Mouse (Mus musculus): ENCODE measurements around the gene Ndufb10. TPM values are rescaled to one million over a fixed set of nuclear protein-coding genes. Genes with fewer than 3 reads are reported as not detected.
"Not testable (repeated sequence)": the region's sequence is repeated elsewhere in the genome, so short reads cannot be mapped to it uniquely, and the experiment has no call there.

The Ndufb10 gene
- polyA plus RNA-seq, 1 experiment from 2014 or later = 217 TPM

DNA sequence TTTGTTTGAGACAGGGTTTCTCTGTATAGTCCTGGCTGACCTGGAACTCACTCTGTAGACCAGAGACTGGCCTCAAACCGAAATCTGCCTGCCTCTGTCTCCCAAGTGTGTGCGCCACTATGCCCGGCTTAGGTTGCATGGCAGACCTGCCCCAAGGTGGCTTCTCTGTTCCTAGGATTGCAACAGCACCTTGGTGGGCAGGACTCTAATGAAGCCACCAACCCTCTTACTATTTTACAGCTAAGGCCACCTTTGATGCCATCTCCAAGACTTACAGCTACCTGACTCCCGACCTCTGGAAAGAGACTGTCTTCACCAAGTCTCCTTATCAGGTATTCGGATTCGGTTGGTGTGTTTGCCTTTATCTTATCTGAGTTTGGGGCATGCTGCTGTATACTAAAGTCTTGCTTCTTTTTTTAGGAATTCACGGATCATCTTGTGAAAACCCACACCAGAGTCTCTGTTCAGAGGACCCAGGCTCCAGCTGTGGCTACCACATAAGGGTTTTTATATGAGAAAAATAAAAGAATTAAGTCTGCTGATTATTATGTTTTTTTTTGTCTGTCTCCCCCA, 2.8 kb downstream of the Ndufb10 start:
- H3K27me3 ChIP-seq; H3K27ac ChIP-seq; H3K9me3 ChIP-seq; ATAC-seq (ENCODE audit: insufficient number of reproducible peaks, insufficient read depth, low FRiP score, low TSS enrichment, low read depth): not testable (repeated sequence)
- peak overlapping the region; percentile 65 for H3K9ac ChIP-seq (replicated peaks)
- H3K4me2 ChIP-seq = peak overlapping the region; percentile 82
- 57% methylated on average over 7 of the region's 7 CpGs for whole genome bisulfite sequencing
- H3K4me1 ChIP-seq (replicated peaks) = peaks cover 32% of the 10 kb centered on the region
- peaks cover 41% of the 10 kb centered on the region for H3K36me3 ChIP-seq
- H3K4me3 ChIP-seq (replicated peaks) = peak overlapping the region; percentile 81

DNA sequence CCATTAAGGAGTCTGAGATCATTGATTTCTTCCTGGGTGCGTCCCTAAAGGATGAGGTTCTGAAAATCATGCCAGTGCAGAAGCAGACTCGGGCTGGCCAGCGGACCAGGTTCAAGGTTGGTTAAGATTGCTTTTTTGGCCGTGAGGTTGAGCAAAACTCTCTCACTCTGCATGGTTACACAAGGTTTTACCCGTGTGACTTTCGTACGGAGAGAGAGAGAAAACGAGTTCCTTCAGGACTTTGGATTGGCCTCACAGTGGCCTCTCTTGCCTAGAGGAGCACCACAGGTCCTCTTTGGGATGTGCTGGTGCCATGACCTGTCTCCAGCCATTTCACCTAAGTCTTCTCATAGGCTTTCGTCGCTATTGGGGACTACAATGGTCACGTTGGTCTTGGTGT, 3.7 kb downstream of the Ndufb10 start:
- WGBS = under 1% methylated on average over 11 of the region's 11 CpGs
- H3K36me3 ChIP-seq = peaks cover 49% of the 10 kb centered on the region
- ATAC-seq (ENCODE audit: insufficient number of reproducible peaks, insufficient read depth, low FRiP score, low TSS enrichment, low read depth); H3K27me3 ChIP-seq; H3K9me3 ChIP-seq: not testable (repeated sequence)
- peak overlapping the region; percentile 82 for H3K4me2 ChIP-seq
- peak overlapping the region; percentile 93 for H3K27ac ChIP-seq
- peaks cover 32% of the 10 kb centered on the region for H3K4me1 ChIP-seq (replicated peaks)
- peak overlapping the region; percentile 88 for H3K9ac ChIP-seq (replicated peaks)
- H3K4me3 ChIP-seq (replicated peaks) = peak overlapping the region; percentile 81

DNA sequence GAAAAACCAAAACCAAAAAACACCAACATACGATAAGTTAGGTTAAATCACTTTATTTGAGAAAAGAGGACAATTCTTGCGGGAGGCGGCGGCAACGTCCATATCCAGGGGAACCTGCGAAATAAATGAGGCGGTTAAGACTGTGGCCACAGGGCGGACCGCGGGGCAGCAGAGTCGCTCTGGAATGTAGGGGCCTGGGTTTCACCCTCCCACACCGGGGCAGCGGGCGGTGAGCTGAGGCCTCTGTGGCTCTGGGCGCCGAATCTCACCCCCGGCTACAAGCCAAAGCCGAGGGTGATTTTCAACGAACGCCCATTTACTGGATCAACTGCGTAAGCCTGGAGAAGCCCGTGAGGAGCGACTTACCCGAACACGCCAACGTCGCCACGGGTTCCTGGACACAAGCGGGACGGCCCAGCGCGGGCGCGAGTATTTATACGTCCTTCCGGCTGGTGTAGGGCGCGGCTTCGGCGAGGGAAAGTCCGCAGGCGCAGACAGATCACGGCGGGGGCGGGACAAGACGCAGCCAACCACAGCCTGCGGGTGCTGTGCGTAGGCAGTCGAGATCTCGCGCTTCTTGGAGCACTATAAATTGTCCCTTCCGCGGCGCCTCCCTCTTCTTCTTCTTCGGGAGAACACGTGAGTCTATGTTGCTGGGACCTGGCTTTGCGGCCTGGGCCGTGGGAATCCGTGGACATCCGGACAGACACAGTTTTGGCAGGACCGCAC, 4.6 kb downstream of the Ndufb10 start:
- Histone ChIP-seq H3K4me3 (replicated peaks) (peak overlapping the region; percentile 81), H3K4me2 (peak overlapping the region; percentile 82), H3K36me3 (peaks cover 53% of the 10 kb centered on the region), H3K27ac (peak overlapping the region; percentile 93), H3K9ac (replicated peaks) (peak overlapping the region; percentile 90), H3K27me3 (no peaks in the 10 kb centered on the region), H3K9me3 (no peaks in the 10 kb centered on the region), H3K4me1 (replicated peaks) (peaks cover 32% of the 10 kb centered on the region)
- WGBS = under 1% methylated on average over 61 of the region's 61 CpGs
- ATAC-seq (ENCODE audit: insufficient number of reproducible peaks, insufficient read depth, low FRiP score, low TSS enrichment, low read depth) = peak; percentile 97

DNA sequence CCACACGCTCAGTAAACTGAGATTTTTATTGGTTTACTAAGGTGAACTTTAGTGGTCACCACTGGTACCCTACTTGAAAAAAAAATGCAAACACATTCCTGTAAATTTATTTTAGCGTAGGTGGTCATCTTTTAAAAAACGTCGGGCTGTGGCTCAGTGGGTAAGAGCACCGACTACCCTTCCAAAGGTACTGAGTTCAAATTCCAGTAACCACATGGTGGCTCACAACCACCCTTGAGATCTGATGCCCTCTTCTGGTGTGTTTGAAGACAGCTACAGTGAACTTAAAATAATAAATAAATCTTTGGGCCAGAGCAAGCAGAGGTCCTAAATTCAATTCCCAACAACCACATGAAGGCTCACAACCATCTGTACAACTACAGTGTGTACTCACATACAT, 5.3 kb downstream of the Ndufb10 start:
- WGBS = 64% methylated on average over 5 of the region's 5 CpGs
- H3K27ac ChIP-seq; ATAC-seq (ENCODE audit: insufficient number of reproducible peaks, insufficient read depth, low FRiP score, low TSS enrichment, low read depth): not testable (repeated sequence)

DNA sequence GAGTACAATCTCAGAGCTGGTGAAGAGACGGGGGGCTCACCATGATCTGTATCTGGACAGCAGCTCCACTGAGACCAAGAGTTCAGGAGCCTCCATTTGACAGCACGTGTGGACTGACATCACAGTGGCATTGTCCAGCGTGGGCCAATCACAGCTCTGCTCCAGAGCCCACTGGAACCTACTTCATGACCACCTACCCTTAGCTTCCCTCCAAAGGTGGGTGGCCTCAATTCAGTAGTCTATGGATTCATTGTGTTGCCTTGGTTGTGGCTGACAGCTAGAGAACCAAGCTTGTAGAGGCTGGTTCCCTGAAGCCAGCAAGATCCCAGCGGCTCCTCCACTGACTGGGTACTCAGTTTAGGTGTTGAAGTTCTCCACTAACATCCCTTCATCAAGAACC, 6.3 kb downstream of the Ndufb10 start, which contains the start of the genes Rnf151 and Rps2:
Gene Rnf151 (minus strand): TSS at position 121 of the 400 bp plus-strand sequence.
Gene Rps2 (plus strand): TSS at position 174 of the 400 bp plus-strand sequence.
- Histone ChIP-seq H3K27ac (no peak within 1 kb of the TSS), H3K9me3 (no peaks in the 10 kb centered on the region), H3K4me1 (replicated peaks) (peaks cover 25% of the 10 kb centered on the region), H3K9ac (replicated peaks) (peak within 1 kb of the TSS; percentile 90), H3K36me3 (peaks cover 53% of the 10 kb centered on the region), H3K27me3 (no peaks in the 10 kb centered on the region), H3K4me2 (peak within 1 kb of the TSS; percentile 70), H3K4me3 (replicated peaks) (peak within 1 kb of the TSS; percentile 81)
- 86% methylated on average over 4 of the region's 4 CpGs for WGBS
- ATAC-seq (ENCODE audit: insufficient number of reproducible peaks, insufficient read depth, low FRiP score, low TSS enrichment, low read depth) = no peak

More for the DNA sequence above, 5.3 kb downstream of the Ndufb10 start:
- not testable (repeated sequence) for H3K9me3 ChIP-seq, H3K27me3 ChIP-seq
- Histone ChIP-seq H3K4me3 (replicated peaks) (peak overlapping the region; percentile 81), H3K4me1 (replicated peaks) (peaks cover 32% of the 10 kb centered on the region), H3K4me2 (peak overlapping the region; percentile 70), H3K36me3 (peaks cover 53% of the 10 kb centered on the region), H3K9ac (replicated peaks) (peak overlapping the region; percentile 90)

DNA sequence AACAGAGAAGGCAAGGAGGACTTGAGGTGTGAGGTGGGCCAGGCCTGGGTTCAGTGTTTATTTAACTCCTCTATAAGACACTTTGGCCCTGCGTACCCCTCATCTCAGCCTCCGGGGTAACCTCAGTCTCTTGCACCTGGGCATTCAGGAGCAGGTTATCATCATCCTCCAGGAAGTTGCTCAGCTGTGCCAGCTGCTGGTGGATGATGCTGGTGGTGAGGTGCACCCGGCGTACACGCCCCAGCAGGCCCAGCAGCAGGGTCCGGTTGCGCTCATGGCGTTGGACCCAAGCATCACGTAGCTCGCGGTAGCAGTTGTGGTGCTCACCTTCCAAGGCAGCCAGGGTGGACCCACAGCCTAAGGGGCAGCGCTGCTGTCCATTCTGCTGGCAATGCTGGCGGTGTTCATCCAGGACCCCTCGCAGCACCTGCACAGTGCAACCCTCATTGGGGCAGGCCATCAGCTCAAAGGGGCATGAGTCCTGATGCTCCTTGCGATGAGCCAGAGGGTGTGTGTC, 8.1 kb downstream of the Ndufb10 start:
- peaks cover 39% of the 10 kb centered on the region for H3K36me3 ChIP-seq
- peaks cover 9% of the 10 kb centered on the region for H3K4me1 ChIP-seq (replicated peaks)
- H3K27me3 ChIP-seq = no peaks in the 10 kb centered on the region
- H3K27ac ChIP-seq = no peak overlapping the region
- ATAC-seq (ENCODE audit: insufficient number of reproducible peaks, insufficient read depth, low FRiP score, low TSS enrichment, low read depth) = no peak
- 96% methylated on average over 15 of the region's 15 CpGs for WGBS
- no peak overlapping the region for H3K4me3 ChIP-seq (replicated peaks)
- H3K9me3 ChIP-seq = no peaks in the 10 kb centered on the region
- H3K9ac ChIP-seq (replicated peaks) = no peak overlapping the region
- H3K4me2 ChIP-seq = no peak overlapping the region

DNA sequence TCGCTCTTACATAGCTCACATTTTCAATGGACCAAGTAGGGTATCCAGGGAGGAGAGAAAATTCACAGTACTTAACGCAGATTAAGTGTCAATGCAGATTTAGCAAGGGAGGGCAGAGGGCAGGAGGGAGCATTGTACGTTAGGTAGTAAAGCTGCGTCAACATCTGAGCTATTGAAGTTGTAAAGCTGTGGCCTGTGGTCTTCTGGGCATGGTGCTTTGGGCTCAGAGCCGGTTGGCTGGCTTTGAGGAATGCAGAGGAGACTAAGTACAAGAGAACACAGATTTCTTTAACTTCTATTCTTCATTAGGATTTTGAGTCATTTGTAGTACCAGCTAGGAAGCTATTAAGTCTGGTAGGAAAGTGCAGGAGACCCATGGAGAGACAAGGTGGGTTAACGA, 8.7 kb downstream of the Ndufb10 start:
- Histone ChIP-seq H3K9me3 (no peaks in the 10 kb centered on the region), H3K9ac (replicated peaks) (no peak overlapping the region)
- ATAC-seq (ENCODE audit: insufficient number of reproducible peaks, insufficient read depth, low FRiP score, low TSS enrichment, low read depth) = no peak

DNA sequence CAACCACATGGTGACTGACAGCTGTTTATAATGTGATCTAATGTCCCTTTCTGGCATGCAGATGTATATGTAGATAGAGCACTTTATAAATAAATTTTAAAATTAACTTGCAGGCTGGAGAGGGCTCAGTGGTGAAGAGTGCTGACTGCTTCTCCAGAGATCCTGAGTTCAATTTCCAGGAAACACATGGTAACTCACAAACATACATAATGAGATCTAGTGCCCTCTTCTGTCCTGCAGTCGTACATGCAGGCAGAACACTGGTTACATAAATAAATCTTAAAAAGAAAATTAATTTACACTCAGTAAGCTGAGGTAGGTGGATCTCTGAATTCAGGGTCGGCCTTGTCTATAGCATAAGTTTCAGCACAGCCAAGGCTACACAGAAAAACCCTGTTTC, 15.6 kb downstream of the Ndufb10 start:
- no peak for ATAC-seq (ENCODE audit: insufficient number of reproducible peaks, insufficient read depth, low FRiP score, low TSS enrichment, low read depth)
- WGBS = 31% methylated on average over 2 of the region's 2 CpGs
- H3K4me2 ChIP-seq = peak overlapping the region; percentile 85; the same call in 1 of the 2 replicates
- H3K4me1 ChIP-seq (replicated peaks) = peaks cover 14% of the 10 kb centered on the region; the same call in 1 of the 2 replicates
- peak overlapping the region; percentile 85; the same call in 1 of the 2 replicates for H3K4me3 ChIP-seq (replicated peaks)
- no peak overlapping the region for H3K27ac ChIP-seq
- no peaks in the 10 kb centered on the region for H3K27me3 ChIP-seq
- no peak overlapping the region for H3K9ac ChIP-seq (replicated peaks)
- peaks cover 19% of the 10 kb centered on the region for H3K36me3 ChIP-seq
- no peaks in the 10 kb centered on the region for H3K9me3 ChIP-seq

More for the DNA sequence above, 8.7 kb downstream of the Ndufb10 start:
- H3K36me3 ChIP-seq = peaks cover 35% of the 10 kb centered on the region
- peaks cover 6% of the 10 kb centered on the region for H3K4me1 ChIP-seq (replicated peaks)
- H3K4me3 ChIP-seq (replicated peaks) = no peak overlapping the region
- no peaks in the 10 kb centered on the region for H3K27me3 ChIP-seq
- WGBS = 65% methylated on average over 6 of the region's 6 CpGs
- H3K4me2 ChIP-seq = no peak overlapping the region
- H3K27ac ChIP-seq = no peak overlapping the region

DNA sequence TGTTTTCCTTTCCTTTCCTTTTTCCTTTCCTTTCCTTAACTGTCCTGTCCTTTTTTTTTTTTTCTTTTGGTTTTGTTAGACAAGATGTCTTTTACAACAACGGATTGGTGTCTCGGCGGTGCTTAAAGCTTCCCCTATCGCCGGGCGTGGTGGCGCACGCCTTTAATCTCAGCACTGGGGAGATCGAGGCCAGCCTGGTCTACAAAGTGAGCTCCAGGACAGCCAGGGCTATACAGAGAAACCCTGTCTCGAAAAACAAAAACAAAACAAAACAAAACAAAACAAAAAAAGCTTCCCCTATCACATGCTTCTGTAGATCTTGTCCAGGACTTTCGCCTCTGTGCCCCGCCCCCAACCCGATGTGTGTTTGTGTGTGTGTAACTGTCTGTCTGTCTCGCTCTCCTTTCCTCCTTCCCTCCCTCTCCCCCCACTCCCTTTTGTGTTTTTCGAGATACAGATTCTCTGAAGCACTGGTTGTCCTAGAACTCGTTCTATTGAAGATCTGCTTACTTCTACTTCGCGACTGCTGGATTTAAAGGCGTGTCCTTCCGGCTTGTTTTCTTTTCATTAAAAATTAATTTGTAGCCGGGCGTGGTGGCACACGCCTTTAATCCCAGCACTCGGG, 16.4 kb downstream of the Ndufb10 start:
- Histone ChIP-seq H3K9me3 (no peaks in the 10 kb centered on the region), H3K36me3 (peaks cover 25% of the 10 kb centered on the region), H3K4me2 (peak overlapping the region; percentile 85), H3K27ac (peak overlapping the region; percentile 78), H3K27me3 (no peaks in the 10 kb centered on the region), H3K4me3 (replicated peaks) (peak overlapping the region; percentile 85), H3K9ac (replicated peaks) (peak overlapping the region; percentile 73), H3K4me1 (replicated peaks) (peaks cover 14% of the 10 kb centered on the region; the same call in 1 of the 2 replicates)
- ATAC-seq (ENCODE audit: insufficient number of reproducible peaks, insufficient read depth, low FRiP score, low TSS enrichment, low read depth) = 0 out of 2 replicates have a peak, but pooled peaks have one; percentile 13
- WGBS = 6% methylated on average over 24 of the region's 24 CpGs

DNA sequence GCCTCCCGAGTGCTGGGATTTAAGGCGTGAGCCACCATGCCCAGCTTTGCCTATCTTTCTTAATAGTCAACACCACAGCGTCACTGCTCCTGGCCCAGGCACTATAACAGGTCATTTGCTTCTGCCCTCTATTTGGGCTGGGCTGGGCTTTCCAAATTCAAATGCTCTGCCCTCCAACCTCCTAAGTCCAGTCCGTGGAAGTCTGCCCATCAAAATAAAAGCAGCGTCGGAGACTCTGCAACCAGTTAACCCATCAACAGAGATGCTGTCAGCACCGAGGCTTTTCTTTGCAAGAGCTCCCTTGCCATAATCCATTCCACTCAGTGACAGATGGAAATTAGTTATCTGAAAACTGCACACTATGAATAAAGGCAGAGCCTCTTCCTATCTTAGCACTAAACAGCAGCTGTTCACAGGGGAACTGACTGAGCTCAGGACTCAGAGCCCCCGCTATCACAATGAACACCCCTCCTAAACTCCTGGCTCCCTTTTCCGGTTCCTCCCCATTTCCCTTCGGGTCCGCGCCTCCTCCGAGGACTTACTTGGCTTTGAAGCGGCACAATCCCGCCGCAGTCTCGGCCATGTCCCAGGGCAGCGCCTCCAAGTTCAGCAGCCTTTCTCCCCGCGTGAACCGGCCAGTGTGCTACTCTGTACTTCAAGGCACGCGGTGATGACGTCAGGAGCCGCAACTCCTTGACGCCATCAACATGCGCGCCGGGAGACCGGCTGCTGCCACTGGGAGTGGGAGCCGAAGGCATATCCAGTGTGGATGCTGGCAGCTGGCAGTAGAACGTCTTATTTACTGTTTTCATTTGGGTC, 17.1 kb downstream of the Ndufb10 start, which contains the start of gene Tbl3:
Gene Tbl3 (minus strand): TSS at position 679 of the 819 bp plus-strand sequence.
- Histone ChIP-seq H3K9ac (replicated peaks) (peak within 1 kb of the TSS; percentile 73), H3K4me3 (replicated peaks) (peak within 1 kb of the TSS; percentile 85), H3K27ac (peak within 1 kb of the TSS; percentile 78), H3K27me3 (no peaks in the 10 kb centered on the region), H3K36me3 (peaks cover 32% of the 10 kb centered on the region), H3K4me2 (peak within 1 kb of the TSS; percentile 85), H3K9me3 (no peaks in the 10 kb centered on the region), H3K4me1 (replicated peaks) (peaks cover 14% of the 10 kb centered on the region; the same call in 1 of the 2 replicates)
- peak; percentile 78; the same call in 1 of the 2 replicates for ATAC-seq (ENCODE audit: insufficient number of reproducible peaks, insufficient read depth, low FRiP score, low TSS enrichment, low read depth)
- 4% methylated on average over 32 of the region's 32 CpGs for WGBS
